Mouse (Mus musculus): ENCODE measurements around the gene Polm. TPM values are rescaled to one million over a fixed set of nuclear protein-coding genes. Genes with fewer than 3 reads are reported as not detected.
A peak's percentile ranks its signal among the peaks of the same experiment; 100 is the strongest.

Polm gene
- total and polyA plus RNA-seq, 3 experiments, result 2.1 to 11.2 (median 3.3) TPM

DNA sequence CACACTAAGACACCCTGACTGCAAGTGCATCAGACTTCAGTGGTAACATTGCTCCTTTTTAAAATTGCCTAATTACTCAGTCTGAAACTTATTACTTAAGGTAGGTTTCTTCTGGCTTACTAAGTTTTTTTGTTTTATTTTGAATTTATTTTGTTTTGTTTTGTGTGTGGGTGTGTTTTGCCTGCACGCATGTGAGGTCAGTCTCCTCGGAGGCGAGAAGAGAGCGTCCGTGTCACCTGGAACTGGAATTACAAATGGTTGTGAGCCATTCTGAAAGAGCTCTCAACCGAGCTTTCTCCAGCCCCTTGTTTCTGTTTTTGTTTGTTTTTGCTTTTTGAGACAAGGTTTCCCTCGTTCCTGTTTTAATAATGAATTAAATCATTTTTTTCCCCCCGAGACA lies 40.8 kb upstream of the Polm start:
- TF ChIP-seq EP300 (IDR thresholded peaks at IDR 0.05; ENCODE audit: insufficient read depth, low read depth, low read length) (no peak), POLR2A (IDR thresholded peaks at IDR 0.05; ENCODE audit: insufficient read depth, low read depth, low read length) (no peak), CTCF (IDR thresholded peaks at IDR 0.05) (no peak)
- no peak overlapping the region for H3K9ac ChIP-seq (ENCODE audit: low read depth, low read length)
- H3K4me3 ChIP-seq, result peak overlapping the region; percentile 27
- H3K27ac ChIP-seq, result peak overlapping the region; percentile 69
- WGBS, result 47% methylated on average over 8 of the region's 8 CpGs
- no peaks in the 10 kb centered on the region for H3K27me3 ChIP-seq (ENCODE audit: control insufficient read depth, insufficient read depth, low read length)
- intact Hi-C loops (cut with DNase I), result loop anchor here (2.0 to 5.0 kb wide), 2 partner anchors 42 to 171 kb away; no protein-coding TSS in a partner anchor
- DNase-seq, result no peak
- H3K79me2 ChIP-seq (replicated peaks; ENCODE audit: control insufficient read depth, insufficient read depth, low read length), result no peaks in the 10 kb centered on the region
- no peaks in the 10 kb centered on the region for H3K4me1 ChIP-seq (ENCODE audit: control insufficient read depth, insufficient read depth, low read length)
- H3K36me3 ChIP-seq (ENCODE audit: control insufficient read depth, insufficient read depth, low read length), result no peaks in the 10 kb centered on the region

DNA sequence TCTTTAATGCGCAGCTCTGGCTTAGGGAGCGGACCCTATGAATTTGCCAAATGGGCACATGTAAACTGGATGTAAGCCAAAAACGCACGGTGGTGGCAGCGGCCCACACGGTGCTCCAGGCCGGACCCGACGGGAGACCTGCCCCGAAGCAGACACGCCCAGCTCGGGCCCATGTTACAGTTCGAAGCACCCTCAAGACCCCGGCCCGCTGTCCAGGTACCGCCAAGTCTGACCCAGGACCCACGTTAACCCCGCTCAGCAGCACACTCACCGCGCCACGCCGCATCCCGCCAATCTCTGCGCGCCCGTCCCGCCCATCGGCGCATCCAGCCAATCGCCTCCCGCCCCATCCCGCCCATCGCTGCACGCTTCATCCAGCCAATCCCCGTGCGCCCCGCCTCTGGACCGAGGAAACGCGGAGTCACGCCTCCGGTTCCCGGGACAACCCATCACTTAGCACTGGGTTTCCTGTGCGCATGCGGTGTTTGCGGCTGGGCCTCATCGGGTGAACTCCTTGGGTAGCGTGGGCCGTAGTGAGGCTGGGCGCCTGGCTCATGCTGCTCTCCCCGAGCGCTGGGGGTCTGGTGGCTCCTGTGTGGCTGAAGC lies 40.2 kb upstream of the Polm start, which contains the start of gene Pold2:
Gene Pold2, minus strand, starts transcription at position 372 of the 606 bp plus-strand sequence.
- Histone ChIP-seq H3K4me3 (peak within 1 kb of the TSS; percentile 91), H3K4me1 (ENCODE audit: control insufficient read depth, insufficient read depth, low read length) (no peaks in the 10 kb centered on the region), H3K9ac (ENCODE audit: low read depth, low read length) (peak within 1 kb of the TSS; percentile 73), H3K27me3 (ENCODE audit: control insufficient read depth, insufficient read depth, low read length) (no peaks in the 10 kb centered on the region), H3K36me3 (ENCODE audit: control insufficient read depth, insufficient read depth, low read length) (no peaks in the 10 kb centered on the region), H3K79me2 (replicated peaks; ENCODE audit: control insufficient read depth, insufficient read depth, low read length) (no peaks in the 10 kb centered on the region), H3K27ac (peak within 1 kb of the TSS; percentile 69)
- under 1% methylated on average over 52 of the region's 52 CpGs for WGBS
- DNase-seq, result peak; percentile 96 to 99
- TF ChIP-seq POLR2A (IDR thresholded peaks at IDR 0.05; ENCODE audit: insufficient read depth, low read depth, low read length), result peak; percentile 91
- TF ChIP-seq CTCF (IDR thresholded peaks at IDR 0.05), result no peak
- TF ChIP-seq EP300 (IDR thresholded peaks at IDR 0.05; ENCODE audit: insufficient read depth, low read depth, low read length), result peak; percentile 78; the same call in 1 of the 2 replicates
- intact Hi-C loops (cut with DNase I), result loop anchor here (2.0 to 5.0 kb wide), 2 partner anchors 41 to 171 kb away; no protein-coding TSS in a partner anchor

DNA sequence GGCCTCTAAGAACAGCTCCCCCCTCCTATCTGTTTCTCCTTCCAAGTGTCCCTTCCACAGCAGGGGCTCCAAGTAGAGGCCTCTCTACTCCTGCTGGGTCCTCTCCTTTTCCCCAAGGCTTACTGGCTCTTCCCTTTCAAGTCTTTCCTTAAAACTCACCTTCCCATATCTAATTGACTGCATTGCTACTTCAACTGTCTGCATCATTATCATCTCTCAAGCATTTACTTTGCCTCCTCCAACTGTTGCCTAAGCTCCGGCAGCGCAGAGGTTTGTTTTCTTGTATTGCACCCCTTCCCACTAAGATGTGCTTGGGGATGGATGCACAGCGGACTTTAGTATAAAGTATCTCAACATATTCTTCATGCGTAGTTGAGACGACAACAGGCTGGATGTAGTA lies 39.6 kb upstream of the Polm start:
- WGBS, result 6% methylated on average over 5 of the region's 5 CpGs
- Histone ChIP-seq H3K9ac (ENCODE audit: low read depth, low read length) (peak overlapping the region; percentile 48), H3K79me2 (replicated peaks; ENCODE audit: control insufficient read depth, insufficient read depth, low read length) (no peaks in the 10 kb centered on the region), H3K27ac (no peak overlapping the region; the same call in 1 of the 2 replicates), H3K4me3 (peak overlapping the region; percentile 91), H3K27me3 (ENCODE audit: control insufficient read depth, insufficient read depth, low read length) (no peaks in the 10 kb centered on the region), H3K4me1 (ENCODE audit: control insufficient read depth, insufficient read depth, low read length) (no peaks in the 10 kb centered on the region), H3K36me3 (ENCODE audit: control insufficient read depth, insufficient read depth, low read length) (no peaks in the 10 kb centered on the region)
- no peak for DNase-seq
- intact Hi-C loops (cut with DNase I), result loop anchor here (5.0 kb wide), 1 partner anchor 170 kb away; no protein-coding TSS in a partner anchor
- TF ChIP-seq CTCF (IDR thresholded peaks at IDR 0.05) (no peak), EP300 (IDR thresholded peaks at IDR 0.05; ENCODE audit: insufficient read depth, low read depth, low read length) (no peak), POLR2A (IDR thresholded peaks at IDR 0.05; ENCODE audit: insufficient read depth, low read depth, low read length) (no peak)

DNA sequence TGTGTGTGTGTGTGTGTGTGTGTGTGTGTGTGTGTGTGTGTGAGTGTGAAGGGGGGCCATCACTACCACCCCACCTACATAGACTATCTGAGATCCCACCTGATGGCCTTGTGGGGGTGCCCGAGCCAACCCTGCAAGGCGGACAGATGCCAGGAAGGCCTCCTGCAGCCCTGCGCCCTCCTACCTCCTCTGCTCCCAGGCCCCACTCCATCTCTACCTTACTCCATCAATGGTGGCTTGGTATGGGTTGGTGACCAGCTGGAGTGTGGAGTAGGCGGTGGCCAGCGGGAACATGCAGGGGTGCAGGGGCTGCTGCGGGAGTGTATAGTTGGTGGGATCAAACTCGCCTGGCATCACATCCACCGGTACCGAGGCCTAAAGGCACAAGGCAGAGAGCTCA lies 35.4 kb upstream of the Polm start:
- Histone ChIP-seq H3K79me2 (replicated peaks; ENCODE audit: control insufficient read depth, insufficient read depth, low read length) (no peaks in the 10 kb centered on the region), H3K27ac (no peak overlapping the region), H3K36me3 (ENCODE audit: control insufficient read depth, insufficient read depth, low read length) (no peaks in the 10 kb centered on the region), H3K4me3 (no peak overlapping the region), H3K4me1 (ENCODE audit: control insufficient read depth, insufficient read depth, low read length) (no peaks in the 10 kb centered on the region), H3K9ac (ENCODE audit: low read depth, low read length) (no peak overlapping the region), H3K27me3 (ENCODE audit: control insufficient read depth, insufficient read depth, low read length) (no peaks in the 10 kb centered on the region)
- intact Hi-C loops (cut with DNase I), result no loop called here
- WGBS, result 97% methylated on average over 9 of the region's 9 CpGs
- no peak for DNase-seq
- no peak for TF ChIP-seq POLR2A (IDR thresholded peaks at IDR 0.05; ENCODE audit: insufficient read depth, low read depth, low read length)
- no peak for TF ChIP-seq CTCF (IDR thresholded peaks at IDR 0.05)
- no peak for TF ChIP-seq EP300 (IDR thresholded peaks at IDR 0.05; ENCODE audit: insufficient read depth, low read depth, low read length)

DNA sequence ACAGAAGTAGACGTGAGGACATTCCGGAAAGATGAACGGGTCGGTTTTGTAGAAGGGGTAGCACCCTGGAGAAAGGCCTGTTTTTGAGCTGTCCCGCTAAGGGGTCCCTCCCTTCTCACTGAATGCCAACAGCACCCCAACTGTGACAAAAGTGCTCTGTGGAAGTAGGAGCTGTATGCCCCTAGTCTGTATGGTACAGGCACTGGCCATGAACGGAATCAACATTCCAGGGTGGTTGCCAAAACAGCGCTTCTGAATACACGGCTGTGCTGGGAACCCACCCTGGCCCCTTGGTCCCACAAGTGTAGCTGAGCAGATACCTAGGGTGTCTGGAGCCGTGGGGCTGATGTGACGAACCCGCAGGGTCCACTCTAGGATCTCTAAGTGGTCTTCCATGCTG lies 34.9 kb upstream of the Polm start:
- Histone ChIP-seq H3K79me2 (replicated peaks; ENCODE audit: control insufficient read depth, insufficient read depth, low read length) (no peaks in the 10 kb centered on the region), H3K27ac (no peak overlapping the region), H3K27me3 (ENCODE audit: control insufficient read depth, insufficient read depth, low read length) (no peaks in the 10 kb centered on the region), H3K4me1 (ENCODE audit: control insufficient read depth, insufficient read depth, low read length) (no peaks in the 10 kb centered on the region), H3K4me3 (no peak overlapping the region), H3K36me3 (ENCODE audit: control insufficient read depth, insufficient read depth, low read length) (no peaks in the 10 kb centered on the region), H3K9ac (ENCODE audit: low read depth, low read length) (no peak overlapping the region)
- 93% methylated on average over 11 of the region's 11 CpGs for whole genome bisulfite sequencing
- DNase-seq, result no peak
- TF ChIP-seq POLR2A (IDR thresholded peaks at IDR 0.05; ENCODE audit: insufficient read depth, low read depth, low read length) (no peak), CTCF (IDR thresholded peaks at IDR 0.05) (no peak), EP300 (IDR thresholded peaks at IDR 0.05; ENCODE audit: insufficient read depth, low read depth, low read length) (no peak)
- intact Hi-C loops (cut with DNase I), result no loop called here

DNA sequence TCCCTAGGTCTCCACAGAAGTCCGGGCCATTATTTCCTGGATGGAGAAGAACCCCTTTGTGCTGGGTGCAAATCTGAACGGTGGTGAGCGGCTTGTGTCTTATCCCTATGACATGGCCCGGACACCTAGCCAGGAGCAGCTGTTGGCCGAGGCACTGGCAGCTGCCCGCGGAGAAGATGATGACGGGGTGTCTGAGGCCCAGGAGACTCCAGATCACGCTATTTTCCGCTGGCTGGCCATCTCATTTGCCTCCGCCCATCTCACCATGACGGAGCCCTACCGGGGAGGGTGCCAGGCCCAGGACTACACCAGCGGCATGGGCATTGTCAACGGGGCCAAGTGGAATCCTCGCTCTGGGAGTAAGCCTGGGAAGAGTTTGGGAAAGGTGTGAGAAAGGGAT lies 32.3 kb upstream of the Polm start:
- Histone ChIP-seq H3K27me3 (ENCODE audit: control insufficient read depth, insufficient read depth, low read length) (no peaks in the 10 kb centered on the region), H3K27ac (no peak overlapping the region), H3K79me2 (replicated peaks; ENCODE audit: control insufficient read depth, insufficient read depth, low read length) (no peaks in the 10 kb centered on the region), H3K9ac (ENCODE audit: low read depth, low read length) (no peak overlapping the region), H3K4me3 (no peak overlapping the region), H3K36me3 (ENCODE audit: control insufficient read depth, insufficient read depth, low read length) (no peaks in the 10 kb centered on the region), H3K4me1 (ENCODE audit: control insufficient read depth, insufficient read depth, low read length) (no peaks in the 10 kb centered on the region)
- WGBS, result 81% methylated on average over 16 of the region's 16 CpGs
- intact Hi-C loops (cut with DNase I), result no loop called here
- DNase-seq, result no peak
- no peak for TF ChIP-seq CTCF (IDR thresholded peaks at IDR 0.05)
- no peak for TF ChIP-seq EP300 (IDR thresholded peaks at IDR 0.05; ENCODE audit: insufficient read depth, low read depth, low read length)
- TF ChIP-seq POLR2A (IDR thresholded peaks at IDR 0.05; ENCODE audit: insufficient read depth, low read depth, low read length), result no peak
